Mouse (Mus musculus): ENCODE data around the gene Commd1.

Commd1 gene

GRCm38 (mm10) chr11:22990393-22991126 is 8.4 kb upstream of the Commd1 start, which contains the start of gene Cct4:
TSS of gene Cct4 (plus strand) at chr11:22990519.
- DNase-seq (ENCODE audit: low spot score in 2 of 2) = peak; percentile 85 to 91

- no peak for DNase-seq (ENCODE audit: low spot score in 2 of 2)
These were observed 7.6 kb upstream of the Commd1 start for GRCm38 (mm10) chr11:22989786-22990185.

GRCm38 (mm10) chr11:22987357-22987756 is 5.2 kb upstream of the Commd1 start:
- peak in 1 of 2 experiments; percentile 29 for DNase-seq (ENCODE audit: low spot score in 2 of 2)

GRCm38 (mm10) chr11:22985510-22985909 is 3.3 kb upstream of the Commd1 start:
- no peak for DNase-seq (ENCODE audit: low spot score in 2 of 2)

- DNase-seq (ENCODE audit: low spot score in 2 of 2) = no peak
These were observed 664 bp upstream of the Commd1 start for GRCm38 (mm10) chr11:22982846-22983245.

GRCm38 (mm10) chr11:22981543-22981950 is 635 bp downstream of the Commd1 start:
- DNase-seq (ENCODE audit: low spot score in 2 of 2) = no peak

GRCm38 (mm10) chr11:22981041-22981440 is 1.1 kb downstream of the Commd1 start:
- no peak for DNase-seq (ENCODE audit: low spot score in 2 of 2)

GRCm38 (mm10) chr11:22979221-22979620 is 3.0 kb downstream of the Commd1 start:
- no peak for DNase-seq (ENCODE audit: low spot score in 2 of 2)

- DNase-seq (ENCODE audit: low spot score in 2 of 2) = peak in 1 of 2 experiments; percentile 42
These were observed 3.5 kb downstream of the Commd1 start for GRCm38 (mm10) chr11:22978711-22979110.

GRCm38 (mm10) chr11:22978215-22978614 is 4.0 kb downstream of the Commd1 start:
- DNase-seq (ENCODE audit: low spot score in 2 of 2) = no peak

- no peak for DNase-seq (ENCODE audit: low spot score in 2 of 2)
These were observed 8.6 kb downstream of the Commd1 start for GRCm38 (mm10) chr11:22973599-22973998.

- DNase-seq (ENCODE audit: low spot score in 2 of 2) = peak; percentile 42 to 64
These were observed 9.2 kb downstream of the Commd1 start for GRCm38 (mm10) chr11:22972746-22973526.

- peak; percentile 29 to 35 for DNase-seq (ENCODE audit: low spot score in 2 of 2)
These were observed 10.1 kb downstream of the Commd1 start, which contains the start of gene Zrsr1 for GRCm38 (mm10) chr11:22971835-22972709. TSS of gene Zrsr1 (plus strand) at chr11:22972005.

GRCm38 (mm10) chr11:22970546-22970945 is 11.6 kb downstream of the Commd1 start:
- no peak for DNase-seq (ENCODE audit: low spot score in 2 of 2)

- DNase-seq (ENCODE audit: low spot score in 2 of 2) = no peak
These were observed 12.7 kb downstream of the Commd1 start for GRCm38 (mm10) chr11:22969486-22969885.

GRCm38 (mm10) chr11:22965503-22965902 is 16.7 kb downstream of the Commd1 start:
- no peak for DNase-seq (ENCODE audit: low spot score in 2 of 2)

- DNase-seq (ENCODE audit: low spot score in 2 of 2) = no peak
These were observed 17.8 kb downstream of the Commd1 start for GRCm38 (mm10) chr11:22964401-22964800.

GRCm38 (mm10) chr11:22962101-22962500 is 20.1 kb downstream of the Commd1 start:
- no peak for DNase-seq (ENCODE audit: low spot score in 2 of 2)

GRCm38 (mm10) chr11:22957791-22958374 is 24.3 kb downstream of the Commd1 start:
- no peak for DNase-seq (ENCODE audit: low spot score in 2 of 2)

- DNase-seq (ENCODE audit: low spot score in 2 of 2) = peak in 1 of 2 experiments; percentile 30
These were observed 25.4 kb downstream of the Commd1 start for GRCm38 (mm10) chr11:22956830-22957229.

GRCm38 (mm10) chr11:22956346-22956745 is 25.8 kb downstream of the Commd1 start:
- no peak for DNase-seq (ENCODE audit: low spot score in 2 of 2)

All from cerebellum, postnatal 4 days (tissue).